Mouse (Mus musculus) thymus, adult 2 months (tissue): ENCODE data around the gene Exoc7.

Source experiments
- CTCF ChIP-seq: fragments of 200-500 bp; IDR thresholded peaks from 2 replicates; pipeline ENCODE4 v1.5.1; 2012; ENCODE audit warnings: mild to moderate bottlenecking, control low read depth, low read length, moderate library complexity, borderline replicate concordance; ENCODE audit not compliant: control insufficient read depth, poor library complexity, insufficient read depth; ENCODE audit errors: extremely low read depth
- POLR2A ChIP-seq: fragments of 200-500 bp; IDR thresholded peaks from 2 replicates; pipeline ENCODE4 v1.6.1; 2012; ENCODE audit warnings: mild to moderate bottlenecking, low read length, control low read depth, moderate library complexity; ENCODE audit not compliant: control insufficient read depth, poor library complexity, insufficient read depth; ENCODE audit errors: extremely low read depth

DNA sequence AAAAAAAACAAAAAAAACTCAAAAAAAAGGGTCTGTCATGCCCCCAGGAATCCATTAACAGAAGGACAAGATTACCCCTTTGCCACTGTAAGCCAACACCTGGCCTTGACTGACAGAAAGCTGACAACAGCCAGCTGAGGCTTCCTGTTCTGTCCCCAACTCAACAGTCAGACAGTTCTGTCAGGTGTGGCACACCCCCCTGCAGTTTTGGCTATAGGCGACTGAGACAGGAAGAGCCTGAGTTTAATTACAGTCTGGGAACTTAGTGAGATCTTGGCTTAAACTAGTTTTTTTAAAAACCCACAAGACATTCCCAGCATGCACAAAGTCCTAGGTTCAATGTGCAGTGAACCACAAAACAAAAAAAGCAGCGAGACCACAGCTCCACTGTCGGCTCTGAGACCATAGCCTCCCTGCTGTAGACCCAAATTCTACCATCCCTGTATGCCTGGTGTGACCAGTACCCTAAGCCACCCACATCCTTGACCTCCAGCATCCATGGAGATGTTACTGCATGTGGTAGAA lies 53.9 kb downstream of the Exoc7 start:
- TF ChIP-seq POLR2A: no peak
- TF ChIP-seq CTCF: no peak
